Mouse (Mus musculus): Measurements from ENCODE around the gene Olfr1099.

The Olfr1099 gene

GRCm38 (mm10) chr2:86960593-86960992 lies at the start of gene Olfr1099:
Gene Olfr1099 (minus strand): TSS chr2:86960693.
- no peak for DNase-seq (ENCODE audit: low read depth)

- DNase-seq (ENCODE audit: low read depth), result no peak
Measured at GRCm38 (mm10) chr2:86998098-86998497, 37.6 kb upstream of the Olfr1099 start, which contains the start of gene Olfr1102. Gene Olfr1102 (plus strand): TSS chr2:86998398.

GRCm38 (mm10) chr2:86991121-86991520 lies 30.6 kb upstream of the Olfr1099 start, which contains the start of gene Olfr1101:
Gene Olfr1101 (minus strand): TSS chr2:86991221.
- DNase-seq (ENCODE audit: low read depth), result no peak

GRCm38 (mm10) chr2:86979854-86980253 lies 19.4 kb upstream of the Olfr1099 start, which contains the start of gene Olfr1100:
Gene Olfr1100 (minus strand): TSS chr2:86979954.
- DNase-seq (ENCODE audit: low read depth), result no peak

GRCm38 (mm10) chr2:86926557-86926956 lies 33.9 kb downstream of the Olfr1099 start:
- no peak for DNase-seq (ENCODE audit: low read depth)

- no peak for DNase-seq (ENCODE audit: low read depth)
Measured at GRCm38 (mm10) chr2:86924445-86924844, 36.0 kb downstream of the Olfr1099 start, which contains the start of gene Olfr1098. Gene Olfr1098 (minus strand): TSS chr2:86924545.

- DNase-seq (ENCODE audit: low read depth), result no peak
Measured at GRCm38 (mm10) chr2:86905647-86906046, 54.8 kb downstream of the Olfr1099 start.

Data from naive thymus-derived CD4-positive, alpha-beta T cell, adult 2 months (primary cell).